Mouse (Mus musculus) heart, adult 8-10 months (tissue): ENCODE measurements at regions not wholly inside any gene's neighbourhood (a gene's known extent, or its start where the extent isn't known, plus 50 kb on each side); places are given as distances from the start of the nearest gene placed in this dataset.
"Not testable (repeated sequence)": the region's sequence is repeated elsewhere in the genome, so short reads cannot be mapped to it uniquely, and the experiment has no call there.

Experiments
- DNase-seq: peaks from one replicate; pipeline ENCODE4 v3.0.0; 2022; ENCODE audit warnings: low spot score

DNA sequence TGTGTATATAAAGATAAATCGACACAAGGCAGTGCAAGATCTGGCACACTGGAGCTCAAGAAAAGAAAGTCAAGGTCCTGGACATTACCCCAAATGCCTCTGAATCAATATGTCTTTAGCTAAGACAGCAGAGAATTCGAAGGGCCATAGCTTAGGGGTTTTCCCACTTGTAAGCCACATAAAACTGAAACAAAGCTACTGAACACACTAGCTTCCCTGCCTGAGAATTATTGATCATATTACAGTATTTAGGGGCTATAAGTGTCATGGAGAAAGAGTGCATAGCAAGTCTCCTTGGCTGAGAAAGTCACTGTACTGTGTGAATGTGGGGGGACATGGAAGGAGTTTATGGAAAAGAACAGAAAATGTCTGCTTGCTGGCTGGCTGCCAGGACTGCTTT lies 207.3 kb upstream of the Htr1f start:
- DNase-seq: no peak

- DNase-seq: no peak
Measured at GRCm38 (mm10) chr16:65315052-65315451, 205.3 kb upstream of the Pou1f1 start.

DNA sequence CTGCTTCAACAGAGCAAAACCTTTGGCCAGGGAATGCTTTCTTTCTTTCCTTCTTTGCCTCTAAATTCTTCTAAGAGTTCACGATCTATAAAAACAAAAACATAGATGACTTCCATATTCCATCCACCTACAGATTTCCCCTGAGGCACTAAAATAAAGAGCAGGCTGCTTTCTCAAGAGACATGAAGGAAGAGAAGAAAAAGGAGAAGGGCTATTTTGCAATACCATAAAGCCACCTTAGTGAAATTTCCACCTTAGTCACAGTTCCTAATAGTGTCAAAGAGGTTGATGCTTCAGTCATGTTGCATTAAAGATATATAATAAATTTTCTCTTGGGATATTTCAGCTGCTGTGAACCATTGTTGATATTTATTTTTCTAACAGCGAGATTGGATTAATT lies 187.9 kb upstream of the Pou1f1 start:
- no peak for DNase-seq

DNA sequence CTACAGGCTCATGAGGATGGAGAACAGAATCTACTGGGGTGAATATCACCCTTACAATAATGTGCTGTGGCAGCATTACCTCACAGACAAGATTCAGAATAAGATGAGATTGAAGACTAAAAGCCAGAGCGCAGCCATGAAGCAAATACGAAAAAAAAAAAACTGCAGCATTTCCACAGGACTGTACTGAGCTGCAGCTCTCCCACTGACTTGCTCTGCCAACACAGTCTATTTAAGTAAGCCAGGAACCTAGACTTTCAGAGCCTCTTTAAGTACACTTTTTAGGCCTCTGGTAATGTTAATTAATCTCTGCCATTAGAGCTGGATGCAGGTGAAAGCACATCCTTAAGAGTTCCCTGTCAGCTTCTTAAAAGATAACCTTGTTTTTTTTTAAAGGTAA lies 181.1 kb upstream of the Pou1f1 start:
- DNase-seq: no peak

DNA sequence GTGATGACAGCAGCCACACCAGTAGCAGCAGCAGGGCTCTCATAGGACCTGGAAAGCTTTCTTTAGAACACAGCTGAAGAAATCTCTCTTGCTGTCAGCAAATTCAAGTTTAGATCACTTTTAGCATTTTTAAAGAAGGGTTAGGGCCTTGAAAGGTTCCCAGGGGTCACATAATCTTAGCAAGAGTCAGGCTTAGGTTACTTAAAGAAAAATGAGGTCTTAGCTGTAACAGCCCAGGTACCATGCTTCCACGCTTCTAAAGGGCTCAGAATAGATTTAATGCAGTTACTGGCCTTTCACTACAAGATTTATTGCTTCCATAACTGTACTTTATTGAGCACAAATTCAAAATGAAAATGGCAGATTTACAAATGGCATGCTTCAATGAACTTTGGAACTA lies 160.4 kb upstream of the Pou1f1 start:
- DNase-seq: no peak

- no peak for DNase-seq
Measured at GRCm38 (mm10) chr16:65369271-65369670, 151.0 kb upstream of the Pou1f1 start.

DNA sequence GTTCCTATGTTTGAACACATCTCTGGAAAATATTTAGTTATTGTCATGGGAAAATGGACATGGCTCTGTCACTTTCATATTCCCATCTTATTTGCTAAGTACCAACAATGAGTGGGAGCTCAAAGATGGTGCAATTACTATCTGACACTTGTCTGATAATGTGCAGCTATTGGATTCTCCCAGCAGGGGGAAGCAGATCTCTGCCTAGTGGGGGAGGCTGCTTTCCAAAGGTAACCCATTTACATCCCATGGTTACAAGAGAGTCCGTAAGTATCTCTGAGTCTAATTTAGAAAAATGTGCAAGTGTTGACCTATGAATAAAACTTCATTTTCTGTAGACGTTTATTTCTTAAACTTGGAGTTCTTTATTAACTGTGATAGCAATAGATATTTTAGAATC lies 149.4 kb upstream of the Pou1f1 start:
- peak; percentile 21 for DNase-seq

DNA sequence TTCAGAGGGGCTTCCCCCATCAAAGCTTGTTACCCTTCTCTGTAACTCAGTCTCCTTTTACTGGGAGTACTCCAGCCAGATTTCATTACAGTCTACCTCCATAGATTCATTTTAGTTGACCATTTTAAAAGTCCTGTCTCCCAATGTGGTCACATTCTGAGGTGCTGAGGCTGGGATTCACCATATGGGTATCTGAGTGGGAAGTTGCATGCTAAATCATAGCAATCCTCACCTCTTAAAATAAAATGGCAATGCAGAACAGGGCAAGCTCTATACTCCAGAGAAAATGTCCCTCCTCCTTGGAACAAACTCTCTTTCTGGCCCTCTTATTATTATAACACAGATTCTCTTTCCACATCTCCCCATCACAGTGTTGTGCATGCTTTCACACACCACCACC lies 143.8 kb upstream of the Pou1f1 start:
- DNase-seq: no peak

DNA sequence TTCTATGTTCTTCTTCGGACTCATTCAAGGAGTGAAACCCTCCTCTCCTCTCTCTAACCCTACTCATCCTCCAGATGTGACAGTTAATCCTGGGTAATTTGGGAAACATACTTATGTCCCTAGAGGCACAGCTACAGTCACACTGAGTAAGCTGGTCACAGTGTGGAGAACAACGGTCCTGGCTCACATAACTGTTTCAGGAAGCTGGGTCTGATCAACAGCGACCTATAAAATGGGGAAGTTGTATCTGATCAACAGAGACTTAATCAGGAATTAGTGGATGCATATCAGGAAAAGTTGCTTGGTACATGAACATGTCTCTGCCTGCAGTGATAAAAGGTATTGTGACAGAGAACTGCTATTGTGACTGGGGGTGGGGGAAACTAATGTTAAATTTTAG lies 142.0 kb upstream of the Pou1f1 start:
- DNase-seq: no peak

GRCm38 (mm10) chr16:65379939-65380338 lies 140.4 kb upstream of the Pou1f1 start:
- DNase-seq: no peak

GRCm38 (mm10) chr16:65403926-65404648 lies 116.2 kb upstream of the Pou1f1 start:
- no peak for DNase-seq

DNA sequence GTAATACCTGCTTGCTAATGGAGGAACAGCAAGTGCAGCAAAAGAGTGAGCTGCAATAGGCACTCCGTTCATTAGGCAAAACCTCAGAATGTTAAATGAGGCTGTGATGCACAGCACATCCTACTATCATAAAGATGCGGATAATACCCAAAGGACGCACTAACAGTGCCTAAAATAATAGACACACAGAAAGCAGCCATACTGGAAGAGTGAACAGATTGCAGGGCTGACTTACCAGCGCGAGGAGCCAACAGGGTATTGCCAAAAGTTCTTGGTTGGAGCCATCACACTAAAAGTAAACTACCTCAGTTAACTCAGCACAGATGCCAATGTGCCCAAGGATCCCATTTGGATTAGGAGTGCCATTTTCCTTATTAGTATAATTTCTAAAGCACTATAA lies 115.5 kb upstream of the Pou1f1 start:
- no peak for DNase-seq

GRCm38 (mm10) chr16:65405824-65406556 lies 114.3 kb upstream of the Pou1f1 start:
- DNase-seq: no peak

- not testable (repeated sequence) for DNase-seq
Measured at GRCm38 (mm10) chr16:65432046-65432445, 88.3 kb upstream of the Pou1f1 start.

DNA sequence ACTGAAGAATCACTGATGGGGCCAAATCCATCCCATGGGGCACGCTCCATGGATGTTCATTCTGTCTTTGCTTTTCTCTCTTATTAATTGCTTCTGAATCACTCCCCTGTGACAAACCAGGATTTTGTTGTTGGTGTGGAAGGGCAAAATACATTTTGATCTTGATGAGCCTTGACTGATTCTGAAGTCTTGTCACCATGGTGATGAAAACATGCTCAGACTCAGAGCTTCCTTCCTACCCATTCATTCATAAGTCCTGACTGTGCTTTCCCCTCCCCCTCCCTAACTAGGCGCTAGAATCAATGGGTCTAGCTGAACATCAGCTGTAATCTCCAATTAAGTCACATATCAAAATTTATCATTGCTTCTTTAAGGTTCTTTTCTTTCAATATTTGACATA lies 84.2 kb upstream of the Pou1f1 start:
- no peak for DNase-seq

DNA sequence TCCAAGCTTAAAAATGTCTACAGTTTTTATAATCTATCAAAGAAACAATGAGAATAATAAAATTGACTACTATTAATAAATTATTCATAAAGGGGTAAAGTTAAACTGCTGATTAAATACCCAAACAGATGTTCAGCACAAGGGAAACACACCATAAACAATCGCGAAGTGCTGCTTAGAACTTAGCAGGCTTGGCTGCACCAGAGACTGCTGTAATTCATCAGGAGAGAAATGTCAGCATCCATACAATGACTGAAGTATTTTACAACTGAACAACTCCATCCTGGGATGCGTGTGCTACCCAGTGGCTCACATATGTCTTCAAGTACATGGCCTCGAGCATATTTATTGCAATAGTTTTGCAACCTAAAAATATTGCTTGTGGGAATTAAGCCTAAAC lies 78.4 kb upstream of the Pou1f1 start:
- DNase-seq: no peak

DNA sequence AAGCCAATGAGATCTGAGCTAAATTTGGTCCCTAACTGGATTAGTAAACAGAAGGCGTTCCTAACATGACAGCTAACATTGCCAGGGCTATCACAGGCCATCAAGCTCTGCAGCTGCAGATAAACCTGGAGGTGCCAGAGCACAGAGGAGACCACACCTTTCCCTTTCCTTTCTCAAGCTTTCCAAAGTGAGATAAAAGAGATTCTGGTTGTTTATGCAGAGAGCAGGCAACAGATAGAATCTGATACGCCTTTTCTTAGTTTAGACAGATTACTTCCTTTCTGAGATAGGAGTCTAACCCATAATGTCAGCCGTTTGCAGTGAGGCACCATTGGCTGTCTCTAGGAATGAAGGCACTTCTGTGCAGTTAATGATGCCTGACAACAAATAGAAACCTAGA lies 71.5 kb upstream of the Pou1f1 start:
- DNase-seq: peak; percentile 32

- peak; percentile 41 for DNase-seq
Measured at GRCm38 (mm10) chr16:65450706-65451105, 69.6 kb upstream of the Pou1f1 start.

DNA sequence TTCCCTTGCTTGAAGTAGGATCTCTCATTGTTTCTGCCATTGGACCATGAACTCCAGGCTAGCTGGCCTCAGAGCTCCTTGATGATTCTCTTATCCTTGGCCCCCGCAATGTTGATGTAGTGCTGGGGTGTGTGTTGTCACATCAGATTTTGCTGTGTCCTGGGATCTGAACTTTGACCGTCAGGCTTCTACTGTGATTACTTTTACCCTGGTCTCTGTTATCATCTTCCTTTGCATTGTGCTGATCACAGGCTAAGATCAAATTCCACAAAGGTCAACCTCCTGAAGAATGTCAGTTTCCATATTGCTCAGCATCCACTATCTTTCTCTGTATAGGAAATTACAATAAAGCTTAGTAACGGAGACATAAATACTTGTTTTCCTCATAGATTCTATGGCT lies 68.4 kb upstream of the Pou1f1 start:
- DNase-seq: no peak

DNA sequence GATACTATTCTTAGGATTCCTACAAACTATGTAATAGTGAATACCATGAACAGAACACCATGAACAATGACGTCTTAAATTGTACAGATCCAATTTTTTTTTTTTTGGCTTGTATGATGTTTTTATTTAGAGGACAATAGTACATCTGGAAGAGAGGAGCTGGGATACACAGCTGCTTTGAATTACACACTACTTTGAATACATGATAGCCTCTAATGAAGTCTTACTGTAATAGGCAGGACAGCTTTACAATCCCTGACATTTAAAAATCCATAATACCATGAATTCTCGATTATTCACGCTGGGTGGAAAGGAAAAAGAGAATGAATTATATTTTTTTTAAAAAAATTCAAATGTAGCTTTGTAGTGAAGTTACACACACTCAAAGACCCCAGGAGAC lies 63.4 kb upstream of the Pou1f1 start:
- not testable (repeated sequence) for DNase-seq

DNA sequence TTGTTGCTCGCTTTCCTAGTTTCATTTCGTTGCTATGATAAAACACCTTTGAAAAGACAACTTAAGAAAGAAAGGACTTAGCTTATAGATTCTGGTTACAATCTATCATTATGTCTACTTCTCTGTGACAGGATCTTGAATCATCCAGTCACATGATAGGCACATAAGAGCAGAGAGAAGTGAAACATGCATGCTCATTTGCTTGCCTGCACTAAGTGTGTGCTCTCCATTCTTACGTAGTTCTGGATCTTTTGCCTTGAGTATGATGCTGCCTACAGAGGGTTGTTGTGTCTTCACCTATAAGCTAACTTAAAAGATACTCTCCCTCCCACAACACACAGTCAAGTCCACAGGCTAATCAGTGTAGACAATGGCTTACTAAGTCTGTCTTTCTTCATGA lies 62.1 kb upstream of the Pou1f1 start:
- no peak for DNase-seq

- DNase-seq: no peak
Measured at GRCm38 (mm10) chr16:65469681-65470080, 50.6 kb upstream of the Pou1f1 start.
